Mouse (Mus musculus): ENCODE measurements around the gene Myh3.

Myh3 gene

DNA sequence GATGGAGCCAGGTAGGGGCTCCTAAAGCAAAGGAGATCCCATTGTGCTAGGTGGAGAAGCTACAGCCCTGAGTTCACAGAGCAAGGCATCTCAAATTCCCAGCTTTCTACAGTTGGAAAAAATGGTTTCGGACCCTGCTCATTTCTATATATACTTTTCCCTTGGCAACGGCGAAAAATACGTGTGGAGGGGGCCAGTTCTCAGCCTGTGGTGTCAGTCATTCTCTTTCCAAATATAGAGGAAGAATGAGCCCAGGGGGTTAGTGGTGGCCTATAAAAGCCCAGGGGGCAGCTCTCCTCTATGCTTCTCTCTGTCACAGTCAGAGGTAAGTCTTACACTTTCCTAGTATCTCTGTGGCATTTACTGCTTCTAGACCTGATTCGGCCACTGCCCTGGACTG lies at the start of gene Myh3:
Gene Myh3, plus strand, starts transcription at position 301 of the 400 bp plus-strand sequence.
- DNase-seq (ENCODE audit: low read depth, low spot score), result no peak

DNA sequence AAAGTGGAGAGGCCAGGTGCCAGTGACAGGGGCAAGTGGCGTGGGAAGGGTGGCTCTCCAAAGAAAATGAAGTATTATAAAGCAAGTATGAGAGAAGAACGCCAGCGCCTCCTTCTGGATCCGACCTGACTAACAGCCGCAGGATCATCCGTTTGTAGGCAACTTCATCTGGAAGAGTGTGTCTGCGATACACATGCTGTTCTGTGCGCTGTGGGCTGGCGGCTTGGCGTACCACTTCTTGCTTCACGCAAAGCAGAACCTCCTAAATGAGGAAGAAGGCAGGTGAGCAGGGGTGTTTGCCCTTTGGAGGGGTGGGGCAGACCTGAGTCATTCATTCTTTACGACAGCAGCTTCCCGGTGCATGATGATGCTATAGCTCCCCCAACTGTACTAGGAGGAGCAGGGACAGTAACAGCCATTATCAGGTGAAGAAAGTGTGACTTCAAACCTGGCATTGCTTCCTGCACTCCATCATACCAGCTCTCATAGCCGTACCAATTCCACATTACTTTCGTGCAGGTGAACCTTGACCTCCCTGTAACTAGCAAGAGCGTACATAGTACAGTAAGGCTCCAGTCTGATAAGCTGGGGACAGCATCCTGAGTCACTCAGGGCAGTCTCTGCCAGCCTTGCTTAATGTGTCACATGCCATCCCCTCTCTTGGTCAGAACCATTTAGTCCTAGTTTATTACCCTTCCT lies 47.0 kb upstream of the Myh3 start:
- peak; percentile 27 for DNase-seq (ENCODE audit: low read depth, low spot score)

DNA sequence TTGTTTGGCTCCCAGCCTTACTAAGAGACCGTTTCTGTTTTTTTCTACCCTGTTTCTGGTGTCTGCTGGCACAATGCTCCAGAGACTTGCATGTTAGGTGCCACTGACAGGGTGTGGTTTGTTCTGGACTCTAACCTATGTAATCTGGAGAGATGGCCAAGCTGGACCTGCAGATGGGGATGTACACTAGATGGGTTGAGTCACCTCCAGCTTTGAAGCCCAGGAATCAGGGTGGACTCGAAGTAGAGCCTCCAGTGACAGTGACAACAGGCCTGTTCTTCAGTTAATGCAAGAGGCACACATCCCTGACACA lies 46.5 kb upstream of the Myh3 start:
- no peak for DNase-seq (ENCODE audit: low read depth, low spot score)

DNA sequence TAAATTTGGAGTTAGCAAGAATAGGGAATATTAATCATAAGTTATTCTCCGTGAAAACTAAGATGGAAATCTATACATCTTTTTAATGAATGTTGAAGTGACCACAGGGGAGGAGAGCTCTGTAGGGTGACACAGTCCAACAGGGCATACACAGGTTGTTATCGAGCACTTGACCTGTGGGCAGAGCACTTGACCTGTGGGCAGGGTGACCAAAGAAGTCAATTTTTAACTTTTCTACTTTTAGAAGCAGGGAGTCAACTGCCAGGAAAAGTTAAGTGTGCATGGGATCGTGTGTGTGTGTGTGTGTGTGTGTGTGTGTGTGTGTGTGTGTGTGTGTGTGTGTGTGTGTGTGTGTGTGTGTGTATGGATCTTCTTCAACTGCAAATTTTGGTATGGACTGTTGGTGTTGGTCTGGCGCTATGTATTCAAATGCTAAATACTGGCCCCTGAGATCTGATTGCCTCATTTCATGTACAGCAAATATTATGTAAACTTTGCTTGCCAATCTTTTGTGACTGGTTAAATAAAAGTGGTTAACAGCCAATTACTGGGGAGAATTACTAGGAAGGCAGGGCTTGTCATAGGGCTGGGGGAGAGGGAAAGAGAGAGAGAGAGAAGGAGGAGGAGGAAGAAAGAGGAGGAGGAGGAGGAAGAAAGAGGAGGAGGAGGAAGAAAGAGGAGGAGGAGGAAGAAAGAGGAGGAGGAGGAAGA lies 43.2 kb upstream of the Myh3 start:
- no peak for DNase-seq (ENCODE audit: low read depth, low spot score)

DNA sequence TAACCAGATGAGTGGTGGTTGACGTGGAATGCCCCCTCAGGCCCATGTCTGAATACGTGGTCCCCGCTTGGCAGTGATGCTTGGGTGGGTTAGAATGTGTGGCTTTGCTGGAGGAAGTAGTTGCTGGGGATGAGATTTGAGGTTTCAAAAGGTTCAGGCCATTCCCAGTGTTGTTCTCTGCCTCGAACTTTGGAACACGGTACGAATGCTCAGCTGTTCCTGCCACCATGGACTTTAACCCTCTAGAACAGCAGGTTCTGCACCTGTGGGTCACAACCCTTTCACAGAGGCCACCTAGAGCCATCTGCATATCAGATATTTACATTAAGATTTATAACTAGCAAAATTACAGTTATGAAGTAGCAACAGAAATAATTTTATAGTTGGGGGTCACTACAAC lies 41.9 kb upstream of the Myh3 start:
- no peak for DNase-seq (ENCODE audit: low read depth, low spot score)

DNA sequence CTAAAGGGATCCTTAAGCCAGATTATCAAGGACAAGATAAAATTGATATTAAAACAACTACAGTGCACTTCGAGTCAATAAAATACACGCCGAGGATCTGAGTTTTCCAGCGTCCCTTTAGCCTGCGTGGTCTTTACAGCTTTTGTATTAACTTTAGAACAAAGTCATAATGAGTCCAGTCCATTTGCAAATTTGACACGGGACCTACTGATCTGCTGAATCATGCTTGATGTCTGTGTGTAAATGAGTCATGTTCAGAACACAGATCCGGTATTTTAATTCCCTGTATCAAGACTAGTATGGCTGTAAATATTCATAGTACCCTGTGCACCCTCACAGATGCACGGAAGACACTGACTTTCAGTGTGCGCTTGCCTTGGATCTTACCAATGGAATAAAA lies 41.2 kb upstream of the Myh3 start:
- DNase-seq (ENCODE audit: low read depth, low spot score), result no peak

DNA sequence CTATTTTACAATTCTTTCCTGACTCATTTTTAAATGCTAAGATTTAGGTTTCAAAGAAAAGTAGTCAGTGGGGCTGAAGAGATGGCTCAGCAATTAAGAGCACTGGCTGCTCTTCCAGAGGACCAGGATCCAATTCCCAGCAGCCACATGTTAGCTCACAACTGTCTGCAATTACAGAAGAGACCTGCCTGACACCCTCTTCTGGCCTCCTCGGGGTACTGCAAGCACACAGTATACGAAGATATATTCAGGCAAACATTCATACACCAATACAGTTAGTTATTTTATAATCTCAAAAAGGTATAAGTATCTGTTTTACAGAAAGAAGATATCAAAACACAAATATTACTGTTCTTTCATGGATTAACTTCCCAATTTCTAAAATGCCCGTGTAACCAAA lies 38.3 kb upstream of the Myh3 start:
- peak; percentile 27 for DNase-seq (ENCODE audit: low read depth, low spot score)

DNA sequence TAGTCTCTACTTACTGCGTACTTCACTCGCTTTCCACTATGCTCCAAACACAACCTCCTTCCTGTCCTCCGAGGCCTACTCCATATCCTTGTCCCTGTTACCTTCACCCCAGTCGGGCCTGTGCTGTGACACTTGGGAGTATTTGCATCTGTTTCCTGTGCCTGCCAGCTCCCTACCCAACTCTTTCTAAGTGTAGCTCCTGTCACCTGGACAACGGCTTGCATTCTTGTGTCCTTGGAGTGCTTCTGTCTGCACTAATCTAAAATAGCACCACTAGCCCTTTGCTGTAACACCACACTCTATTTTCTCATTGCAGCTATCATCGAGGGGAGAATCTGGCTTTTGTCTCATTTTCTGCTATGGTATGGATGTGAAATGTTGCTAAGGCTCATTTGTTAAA lies 37.6 kb upstream of the Myh3 start:
- DNase-seq (ENCODE audit: low read depth, low spot score), result no peak

DNA sequence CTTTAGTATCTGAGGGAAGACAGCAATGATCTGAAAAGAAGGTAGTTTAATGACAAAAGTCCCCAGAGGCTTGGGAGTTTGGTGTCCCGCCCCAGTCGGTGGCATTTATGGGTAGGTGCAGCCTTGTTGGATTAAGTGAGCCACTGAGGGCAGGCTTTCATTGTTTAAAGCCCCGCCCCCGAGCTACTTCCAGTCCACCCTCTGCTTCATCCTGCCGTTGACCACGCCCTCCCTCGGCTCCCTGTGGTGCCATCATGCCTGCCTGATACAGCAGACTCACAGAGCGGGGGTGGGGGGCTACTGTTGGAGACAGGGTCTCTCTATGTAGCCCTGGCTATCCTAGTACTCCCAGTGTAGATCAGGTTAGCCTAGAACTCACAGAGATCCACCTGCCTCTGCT lies 35.1 kb upstream of the Myh3 start:
- DNase-seq (ENCODE audit: low read depth, low spot score), result no peak

DNA sequence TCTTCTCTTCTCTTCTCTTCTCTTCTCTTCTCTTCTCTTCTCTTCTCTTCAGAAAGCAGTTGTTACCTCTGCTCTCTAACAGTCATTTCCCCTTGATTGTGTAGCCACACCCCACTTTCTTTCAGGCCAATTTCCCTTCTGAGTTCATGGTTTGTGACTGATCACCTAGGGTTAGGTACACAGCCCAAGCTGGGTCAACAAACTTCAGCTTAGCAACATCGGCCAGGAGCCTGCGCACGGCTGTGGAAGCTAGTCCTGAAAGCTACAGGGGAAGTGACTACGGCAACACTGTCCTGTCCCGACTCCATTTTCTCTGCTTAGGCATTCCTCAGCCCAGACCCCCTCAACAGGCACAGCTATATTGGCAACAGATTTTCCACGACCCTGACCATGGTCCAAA lies 33.1 kb upstream of the Myh3 start:
- no peak for DNase-seq (ENCODE audit: low read depth, low spot score)

DNA sequence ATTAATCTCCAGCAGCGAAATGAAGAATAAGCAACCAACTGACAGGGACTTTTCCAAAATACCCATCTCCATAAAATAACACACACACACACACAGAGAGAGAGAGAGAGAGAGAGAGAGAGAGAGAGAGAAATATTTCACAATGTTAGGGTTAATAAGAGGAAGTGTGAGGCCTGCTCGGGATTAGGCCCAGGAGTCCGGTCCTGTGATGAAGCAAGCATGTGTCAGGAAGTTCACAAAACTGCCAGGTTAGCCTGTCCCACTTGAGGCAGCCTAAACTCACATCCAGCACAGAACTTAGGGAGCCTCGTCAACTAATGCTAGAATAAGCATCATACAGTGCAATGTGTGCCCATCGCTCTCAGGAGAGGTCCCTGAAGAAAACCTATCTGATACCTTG lies 30.9 kb upstream of the Myh3 start:
- no peak for DNase-seq (ENCODE audit: low read depth, low spot score)

DNA sequence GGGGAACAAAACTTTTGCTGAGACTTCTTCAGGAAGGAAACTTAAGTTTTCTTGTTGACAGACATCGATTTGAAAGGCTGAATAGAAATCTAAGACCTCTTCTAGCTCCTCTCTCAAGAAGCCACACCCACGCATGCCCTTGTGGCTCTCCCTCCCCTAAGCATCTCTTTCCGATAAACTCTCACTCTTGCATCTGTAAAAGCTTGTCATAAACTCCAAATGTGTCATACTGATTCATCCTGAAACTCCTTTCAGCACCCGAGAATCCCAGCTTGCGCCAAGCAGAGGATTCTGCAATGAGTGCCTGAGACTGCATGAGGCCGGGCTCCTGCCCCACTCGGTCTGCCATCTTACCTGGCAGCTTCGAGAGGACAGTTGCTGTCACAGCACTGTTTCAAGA lies 29.6 kb upstream of the Myh3 start:
- peak; percentile 11 for DNase-seq (ENCODE audit: low read depth, low spot score)

DNA sequence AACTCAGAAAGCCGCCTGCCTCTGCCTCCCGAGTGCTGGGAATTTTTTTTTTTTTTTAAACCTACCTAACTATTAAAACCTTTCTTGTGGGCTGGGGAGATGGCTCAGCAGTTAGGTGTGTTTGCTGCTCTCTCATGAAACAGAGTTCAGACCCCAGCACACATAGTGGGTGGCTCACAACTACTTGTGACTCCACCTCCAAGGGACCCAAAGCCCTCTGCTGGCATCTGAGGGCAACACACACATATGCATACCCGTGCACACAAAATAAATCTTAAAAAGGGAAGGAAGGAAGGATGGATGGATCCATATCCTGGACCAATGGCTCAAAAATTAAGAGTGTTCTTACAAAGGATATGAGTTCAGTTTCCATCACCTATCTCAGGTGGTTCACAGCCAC lies 28.8 kb upstream of the Myh3 start:
- DNase-seq (ENCODE audit: low read depth, low spot score), result peak; percentile 38

DNA sequence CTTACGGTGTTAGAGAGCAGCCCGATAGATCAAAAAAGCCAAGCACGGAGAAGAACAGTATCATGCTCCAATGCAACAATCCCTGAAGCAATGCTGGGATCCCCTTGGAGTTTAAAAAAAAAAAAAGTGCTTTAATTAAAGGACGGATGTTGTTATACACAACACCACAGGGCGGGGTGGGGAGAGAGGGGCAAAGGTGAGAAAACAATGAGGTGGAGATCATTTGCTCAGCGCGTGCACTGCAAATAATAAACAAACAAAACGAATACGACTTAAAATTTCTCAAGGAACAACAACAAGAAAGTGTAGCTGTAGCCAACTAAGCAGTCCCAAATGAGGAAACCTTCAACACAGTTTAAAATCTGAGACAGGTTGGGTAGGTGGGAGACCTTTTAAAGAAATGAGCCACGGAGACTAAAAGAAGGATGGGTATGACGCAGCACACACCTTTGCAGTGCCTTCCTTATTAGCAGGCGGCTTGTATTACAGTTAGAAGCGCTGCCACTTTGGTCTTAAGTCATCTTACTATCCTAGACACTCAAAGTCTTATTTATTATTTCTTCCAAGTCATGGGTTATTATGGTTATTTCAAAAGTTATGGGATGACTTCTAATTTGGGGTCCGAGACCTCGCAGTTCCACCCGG lies 26.3 kb upstream of the Myh3 start:
- no peak for DNase-seq (ENCODE audit: low read depth, low spot score)

DNA sequence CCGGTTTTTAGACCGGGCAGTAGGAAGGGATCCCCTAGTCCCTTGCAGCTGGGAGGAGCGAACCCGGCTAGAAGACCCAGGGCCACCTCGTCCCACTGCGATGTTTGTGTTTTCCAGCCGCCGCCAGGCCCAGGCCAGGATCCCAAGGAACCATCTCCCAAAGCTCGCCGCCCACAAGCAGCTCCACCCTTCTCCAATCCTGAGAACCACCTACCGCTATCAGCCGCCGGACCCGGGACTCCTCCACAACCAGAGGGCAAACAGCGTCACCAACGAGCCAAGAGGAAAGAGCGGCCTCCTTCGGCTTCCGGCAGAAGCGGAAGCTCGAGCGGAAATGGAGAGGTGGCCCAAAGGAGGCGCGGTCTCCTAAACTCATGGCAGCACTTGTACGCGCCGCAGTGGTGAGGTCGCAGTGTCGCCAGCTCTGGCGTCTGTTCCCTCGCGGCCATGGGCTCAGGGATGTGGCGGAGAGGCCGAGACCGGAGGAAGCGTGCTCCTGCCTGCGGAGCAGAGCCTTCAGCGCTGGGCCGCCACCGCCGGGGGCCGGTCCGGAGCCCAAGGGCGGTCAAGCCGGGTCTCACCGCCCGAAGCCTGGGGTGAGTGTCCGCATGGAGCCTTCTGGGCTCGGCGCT lies 25.7 kb upstream of the Myh3 start, which contains the start of the genes Adprm and Sco1:
Gene Adprm, minus strand, starts transcription at position 274 of the 632 bp plus-strand sequence.
Gene Sco1, plus strand, starts transcription at position 350 of the 632 bp plus-strand sequence.
- peak; percentile 90 for DNase-seq (ENCODE audit: low read depth, low spot score)

DNA sequence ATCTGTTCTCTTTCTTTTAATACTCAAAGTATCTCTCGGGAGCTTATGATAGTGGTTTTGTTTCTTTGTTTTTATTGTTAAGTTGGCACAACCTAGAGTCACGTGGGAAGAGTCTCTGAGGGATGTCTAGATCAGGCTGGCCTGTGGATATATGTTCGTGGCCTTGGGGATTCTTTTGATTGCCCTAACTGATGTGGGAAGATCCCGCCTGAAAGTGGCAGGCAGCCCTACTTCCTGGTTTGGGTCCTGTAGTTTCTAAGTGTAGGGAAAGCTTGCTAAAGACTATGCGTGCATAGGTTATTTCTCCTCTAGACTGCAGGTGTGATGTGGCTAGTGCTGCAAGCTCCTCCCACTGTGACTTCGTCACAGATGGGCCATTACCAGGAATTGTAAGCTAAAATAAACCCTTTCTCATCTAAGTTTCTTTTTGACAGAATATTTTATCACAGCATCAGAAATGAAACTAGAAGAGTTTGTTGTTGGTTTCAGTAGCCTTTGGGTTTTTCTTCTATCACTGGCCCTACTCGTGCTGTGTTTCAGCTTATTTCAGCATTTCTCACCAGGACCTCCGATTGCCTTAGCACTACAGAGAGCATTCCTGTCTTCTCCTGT lies 23.2 kb upstream of the Myh3 start:
- no peak for DNase-seq (ENCODE audit: low read depth, low spot score)

DNA sequence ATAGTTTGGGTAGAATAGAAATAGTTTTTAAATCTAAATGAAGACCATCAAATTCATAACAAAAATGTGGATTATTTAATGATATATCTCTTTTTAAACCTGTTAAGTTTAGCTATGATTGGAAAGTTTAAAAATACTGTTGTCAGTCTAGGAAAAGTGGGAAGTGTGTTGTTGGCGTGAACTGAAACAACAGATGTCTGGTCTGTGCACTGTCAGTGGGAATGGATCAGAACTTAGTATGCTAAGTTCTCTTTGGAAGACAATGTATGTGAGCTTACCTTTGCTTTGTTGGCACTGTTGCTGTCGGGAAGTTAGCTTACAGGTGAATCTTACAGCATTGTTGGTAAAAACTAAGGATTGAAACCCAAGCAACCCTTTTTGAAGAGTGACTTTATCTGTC lies 16.8 kb upstream of the Myh3 start:
- no peak for DNase-seq (ENCODE audit: low read depth, low spot score)

DNA sequence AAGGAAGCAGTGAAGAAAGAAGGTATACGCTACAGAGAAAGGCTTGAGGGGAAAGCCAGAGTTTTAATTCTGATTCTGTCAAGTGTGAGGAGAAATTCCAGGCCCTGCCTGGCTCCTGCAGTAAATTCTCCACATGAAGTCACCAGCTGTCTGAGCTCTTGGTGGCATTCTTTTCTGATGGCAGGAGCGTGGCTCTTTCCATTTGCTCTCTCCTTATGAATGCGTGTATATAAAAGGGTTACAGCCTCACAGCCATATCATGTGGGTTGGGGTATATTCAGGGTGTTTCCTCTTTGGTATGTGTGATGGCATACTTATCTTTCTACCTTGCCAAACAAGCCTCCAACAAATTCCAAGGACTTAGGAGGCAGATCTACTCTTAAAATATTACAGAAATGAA lies 15.4 kb upstream of the Myh3 start:
- DNase-seq (ENCODE audit: low read depth, low spot score), result no peak

DNA sequence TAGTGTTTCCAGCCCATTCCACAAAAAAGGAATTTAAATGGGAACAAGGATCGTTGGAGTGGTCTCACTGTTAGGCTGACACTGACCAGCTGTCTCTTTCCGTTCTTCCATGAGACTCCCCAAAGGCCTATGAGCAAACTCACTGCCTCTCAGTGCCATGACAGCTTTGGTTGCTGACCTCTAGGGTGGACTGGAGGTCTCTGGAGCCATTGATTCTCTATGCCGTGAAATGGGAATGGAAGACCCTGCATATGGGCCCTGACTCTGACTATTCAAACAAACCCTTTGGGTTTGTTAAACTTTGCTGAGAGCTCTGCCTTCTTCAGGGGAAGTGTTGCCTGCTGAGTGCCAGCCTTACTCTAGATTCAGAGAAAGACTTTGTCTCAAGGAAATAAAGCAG lies 10.4 kb upstream of the Myh3 start:
- no peak for DNase-seq (ENCODE audit: low read depth, low spot score)

DNA sequence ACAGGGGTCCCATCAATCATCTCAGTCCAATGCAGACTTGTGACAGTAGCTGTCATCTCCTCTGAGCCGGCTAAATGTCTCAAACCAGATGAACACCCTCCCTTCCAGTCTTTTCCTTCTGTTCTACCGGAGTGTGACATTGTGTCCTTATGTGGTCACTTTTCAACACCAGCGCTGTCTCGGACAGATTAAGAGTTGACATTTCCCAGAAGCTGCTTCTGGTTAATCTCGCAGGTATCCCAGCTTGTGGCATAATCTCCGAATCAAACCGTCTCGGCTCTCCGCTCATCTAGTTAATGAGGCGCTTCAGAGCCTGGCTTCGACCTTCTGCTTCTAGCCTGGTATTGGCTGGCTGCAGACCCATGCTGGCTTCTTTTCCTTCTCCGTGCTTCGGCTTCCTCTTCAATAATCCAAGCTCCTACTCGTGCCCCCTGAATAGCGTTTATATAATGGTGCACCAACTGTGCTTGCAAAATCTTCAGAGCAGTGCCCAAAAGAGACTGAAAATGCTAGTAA lies 5.4 kb upstream of the Myh3 start:
- no peak for DNase-seq (ENCODE audit: low read depth, low spot score)

DNA sequence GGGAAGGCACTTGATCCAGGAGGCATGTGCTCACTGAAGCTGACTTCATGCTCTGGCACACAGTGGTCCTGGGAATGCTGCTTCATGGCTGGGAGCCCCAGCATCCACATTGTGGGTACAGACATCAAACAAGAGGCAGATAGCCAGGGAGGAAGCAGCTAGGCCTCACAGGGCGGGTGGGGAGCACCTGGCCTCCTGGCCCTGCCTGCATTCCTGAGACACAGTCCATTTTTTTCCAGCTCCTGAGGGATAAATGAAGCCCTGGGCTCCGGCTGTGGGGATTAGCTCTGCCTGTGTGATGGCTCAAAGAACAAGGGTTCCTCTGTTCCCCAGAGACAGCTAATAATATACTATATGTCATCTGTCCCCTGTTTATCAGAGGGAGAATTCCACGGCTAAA lies 3.1 kb upstream of the Myh3 start:
- DNase-seq (ENCODE audit: low read depth, low spot score), result no peak

DNA sequence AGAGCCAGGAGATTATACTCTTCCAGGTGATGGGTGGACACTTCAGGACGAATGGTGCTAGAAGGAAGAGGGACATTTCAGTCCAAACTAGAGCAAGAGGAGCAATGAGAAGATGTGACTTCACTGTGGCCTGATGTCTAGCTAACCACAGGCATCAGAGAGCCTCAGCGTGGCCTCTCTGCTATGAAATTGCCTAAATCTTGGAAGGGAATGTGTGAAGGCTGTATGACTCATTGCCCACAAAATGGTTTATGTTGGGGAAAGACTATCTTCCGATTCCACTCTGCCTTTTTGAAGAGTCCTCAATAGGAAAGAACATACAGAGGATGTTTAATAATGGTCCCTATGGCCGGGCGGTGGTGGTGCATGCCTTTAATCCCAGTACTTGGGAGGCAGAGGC lies 1.3 kb upstream of the Myh3 start:
- DNase-seq (ENCODE audit: low read depth, low spot score), result no peak

Measured in A20 (cell line).